Mouse (Mus musculus) liver, embryonic 13.5 days (tissue): ENCODE measurements around the gene Mettl8. TPM values are rescaled to one million over a fixed set of nuclear protein-coding genes. Genes with fewer than 3 reads are reported as not detected.

ENCODE experiments used
- ATAC-seq: fragments of 200-750 bp; cut with Nextera tagmentation; 2 replicates; pipeline ENCODE4 v1.8.0; 2017; ENCODE audit warnings: low read depth, mild to moderate bottlenecking, moderate number of reproducible peaks, moderate library complexity
- DNase-seq: peaks from one replicate; pipeline ENCODE4 v3.0.0; 2022
- H3K27ac ChIP-seq: fragments of 300-500 bp; sonication (generic); 2 replicates; pipeline ENCODE4 v1.5.1; 2015; ENCODE audit warnings: moderate library complexity, mild to moderate bottlenecking, inconsistent platforms
- H3K27me3 ChIP-seq: fragments of 300-500 bp; sonication (generic); 2 replicates; pipeline ENCODE4 v1.6.1; 2015; ENCODE audit warnings: mild to moderate bottlenecking, inconsistent platforms
- H3K36me3 ChIP-seq: fragments of 300-500 bp; sonication (generic); 2 replicates; pipeline ENCODE4 v1.6.1; 2015; ENCODE audit warnings: mild to moderate bottlenecking, inconsistent platforms
- H3K4me1 ChIP-seq: fragments of 300-500 bp; sonication (generic); replicated peaks from 2 replicates; pipeline ENCODE4 v1.6.1; 2015; ENCODE audit warnings: inconsistent platforms
- H3K4me2 ChIP-seq: fragments of 300-500 bp; sonication (generic); 2 replicates; pipeline ENCODE4 v1.6.1; 2015; ENCODE audit warnings: inconsistent platforms, mild to moderate bottlenecking, moderate library complexity
- H3K4me3 ChIP-seq: fragments of 300-500 bp; sonication (generic); replicated peaks from 2 replicates; pipeline ENCODE4 v1.5.1; 2015; ENCODE audit warnings: mild to moderate bottlenecking, inconsistent platforms
- H3K9ac ChIP-seq: fragments of 300-500 bp; sonication (generic); 2 replicates; pipeline ENCODE4 v1.6.1; 2015; ENCODE audit warnings: mild to moderate bottlenecking, inconsistent platforms
- H3K9me3 ChIP-seq: fragments of 300-500 bp; sonication (generic); replicated peaks from 2 replicates; pipeline ENCODE4 v1.6.1; 2016; ENCODE audit warnings: inconsistent platforms
- WGBS: fragments of 180-500 bp; shearing (Covaris S2); methylation state at CpG from one replicate; pipeline ENCODE4 v1.1.7; 2015; ENCODE audit not compliant: insufficient replicate concordance; 5-methylcytosine and 5-hydroxymethylcytosine counted together
- polyA plus RNA-seq: library from polyadenylated mRNA; unstranded; fragments of >200 nt; fragmentation: Nextera tagmentation; extraction: Ambion mirVana; gene quantifications from 2 replicates; pipeline ENCODE4 v1.2.1, GENCODE M21; 2015

The Mettl8 gene
- polyA plus RNA-seq, 1 experiment from 2014 or later: 10.0 TPM

DNA sequence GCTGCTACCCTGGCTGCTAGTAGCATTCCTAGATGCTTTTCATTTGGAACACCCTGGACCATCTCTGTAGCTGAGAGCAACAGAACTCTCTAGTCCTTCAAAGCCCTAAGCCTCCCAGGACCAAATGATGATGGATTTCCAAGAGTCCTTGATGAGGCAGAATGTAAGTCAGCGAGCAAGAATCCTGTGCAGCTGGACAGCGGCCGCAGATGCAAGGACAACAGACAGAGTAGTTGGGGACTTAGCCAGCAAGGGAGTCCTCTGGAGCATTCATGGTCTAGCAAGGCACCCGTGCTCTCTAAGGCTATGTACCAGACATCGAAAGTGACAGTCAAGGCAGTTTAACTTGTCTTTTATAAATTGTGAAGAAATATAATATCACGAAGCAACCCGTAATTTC, 41.9 kb downstream of the Mettl8 start:
- Histone ChIP-seq H3K27me3 (no peaks in the 10 kb centered on the region), H3K36me3 (peaks cover 11% of the 10 kb centered on the region; the same call in 1 of the 2 replicates), H3K9me3 (no peaks in the 10 kb centered on the region), H3K4me1 (no peaks in the 10 kb centered on the region), H3K9ac (no peak overlapping the region), H3K27ac (no peak overlapping the region), H3K4me2 (no peak overlapping the region), H3K4me3 (no peak overlapping the region)
- WGBS: 85% methylated on average over 7 of the region's 7 CpGs
- DNase-seq (no peak), ATAC-seq (no peak)

- no peak overlapping the region for H3K27ac ChIP-seq
- 71% methylated on average over 1 of the region's 1 CpGs for WGBS
- H3K36me3 ChIP-seq: peaks cover 5% of the 10 kb centered on the region; the same call in 1 of the 2 replicates
- ATAC-seq: no peak
- no peak overlapping the region for H3K4me2 ChIP-seq
- H3K9me3 ChIP-seq: no peaks in the 10 kb centered on the region
- no peaks in the 10 kb centered on the region for H3K4me1 ChIP-seq
- H3K27me3 ChIP-seq: no peaks in the 10 kb centered on the region
- no peak overlapping the region for H3K4me3 ChIP-seq
- no peak for DNase-seq
- H3K9ac ChIP-seq: no peak overlapping the region
Observed at GRCm38 (mm10) chr2:71011816-71012215, 43.6 kb downstream of the Mettl8 start.

DNA sequence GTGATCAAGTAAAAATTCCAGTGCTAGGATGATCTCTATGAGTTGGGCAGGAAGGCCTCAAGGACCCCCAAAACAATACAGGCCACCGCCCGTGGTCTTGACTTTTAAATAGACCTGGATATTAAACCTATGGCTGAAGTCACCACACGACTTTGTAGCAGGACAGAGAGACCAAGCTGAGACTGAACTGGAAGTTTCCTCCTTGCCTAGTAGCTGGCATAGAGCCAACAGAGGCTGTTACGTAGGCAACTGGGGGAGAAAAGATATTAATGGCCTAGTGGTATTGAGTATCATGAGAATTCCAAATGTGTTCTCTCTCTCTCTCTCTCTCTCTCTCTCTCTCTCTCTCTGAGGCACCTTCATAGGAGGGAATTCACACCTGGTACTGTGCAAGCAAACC, 51.0 kb downstream of the Mettl8 start:
- Histone ChIP-seq H3K27ac (no peak overlapping the region), H3K4me1 (0 out of 2 replicates have a peak, but pooled peaks cover 4% of the 10 kb centered on the region), H3K36me3 (0 out of 2 replicates have a peak, but pooled peaks cover 2% of the 10 kb centered on the region), H3K4me3 (no peak overlapping the region), H3K27me3 (no peaks in the 10 kb centered on the region), H3K9ac (no peak overlapping the region), H3K4me2 (no peak overlapping the region), H3K9me3 (no peaks in the 10 kb centered on the region)
- DNase-seq (no peak), ATAC-seq (no peak)
- WGBS: 72% methylated on average over 4 of the region's 4 CpGs

DNA sequence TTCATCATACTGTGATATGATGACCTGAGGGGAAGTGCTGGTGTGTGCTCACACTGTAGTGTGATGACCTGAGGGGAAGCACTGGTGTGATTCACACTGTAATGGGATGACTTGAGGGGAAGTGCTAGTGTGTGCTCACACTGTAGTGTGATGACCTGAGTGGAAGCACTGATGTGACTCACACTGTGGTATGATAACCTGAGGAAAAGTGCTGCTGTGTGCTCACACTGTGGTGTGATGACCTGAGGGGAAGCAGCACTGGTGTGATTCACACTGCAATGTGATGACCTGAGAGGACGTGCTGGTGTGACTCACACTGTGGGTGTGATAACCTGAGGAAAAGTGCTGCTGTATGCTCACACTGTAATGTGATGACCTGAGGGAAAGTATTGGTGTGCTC, 52.9 kb downstream of the Mettl8 start:
- Histone ChIP-seq H3K9ac (no peak overlapping the region), H3K4me2 (no peak overlapping the region), H3K27ac (no peak overlapping the region), H3K27me3 (no peaks in the 10 kb centered on the region), H3K4me1 (peaks cover 15% of the 10 kb centered on the region), H3K9me3 (no peaks in the 10 kb centered on the region), H3K36me3 (no peaks in the 10 kb centered on the region), H3K4me3 (no peak overlapping the region)
- 74% methylated on average over 1 of the region's 1 CpGs for WGBS
- no peak for ATAC-seq
- DNase-seq: no peak

- Histone ChIP-seq H3K9me3 (no peaks in the 10 kb centered on the region), H3K27me3 (no peaks in the 10 kb centered on the region), H3K4me3 (no peak overlapping the region), H3K4me2 (no peak overlapping the region), H3K9ac (no peak overlapping the region; the same call in 1 of the 2 replicates), H3K36me3 (no peaks in the 10 kb centered on the region), H3K27ac (no peak overlapping the region), H3K4me1 (peaks cover 38% of the 10 kb centered on the region)
- ATAC-seq (peak; percentile 86), DNase-seq (peak; percentile 15)
- 27% methylated on average over 2 of the region's 2 CpGs for WGBS
Observed at GRCm38 (mm10) chr2:70998771-70999170, 56.6 kb downstream of the Mettl8 start.

DNA sequence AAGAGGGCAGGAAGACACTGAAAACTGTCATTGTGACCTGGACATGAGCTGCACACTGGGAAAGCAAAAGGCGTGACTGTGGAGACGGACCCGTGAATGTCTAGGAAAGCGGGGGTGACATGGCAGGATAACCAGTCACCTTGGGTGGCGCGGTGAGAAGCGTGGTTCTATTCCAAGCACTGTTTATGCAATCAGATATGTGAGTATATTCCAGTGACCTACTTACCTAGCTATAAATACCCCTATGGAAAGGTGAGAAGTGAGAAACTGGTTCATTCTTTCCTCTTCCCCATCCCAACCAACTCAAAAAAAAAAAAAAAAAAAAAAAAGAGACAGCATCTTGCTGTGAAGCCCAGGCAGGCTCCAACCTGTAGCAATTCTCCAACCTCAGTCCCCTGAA, 58.9 kb downstream of the Mettl8 start:
- no peak for ATAC-seq
- H3K27ac ChIP-seq: peak overlapping the region; percentile 35

GRCm38 (mm10) chr2:70995900-70996299, 59.5 kb downstream of the Mettl8 start:
- Histone ChIP-seq H3K27ac (peak overlapping the region; percentile 35), H3K4me2 (peak overlapping the region; percentile 39), H3K9ac (no peak overlapping the region), H3K27me3 (0 out of 2 replicates have a peak, but pooled peaks cover 3% of the 10 kb centered on the region), H3K9me3 (no peaks in the 10 kb centered on the region), H3K4me3 (no peak overlapping the region), H3K4me1 (peaks cover 50% of the 10 kb centered on the region), H3K36me3 (no peaks in the 10 kb centered on the region)
- WGBS: 49% methylated on average over 4 of the region's 4 CpGs
- ATAC-seq (peak; percentile 75), DNase-seq (peak; percentile 46)

More for the DNA sequence above, 58.9 kb downstream of the Mettl8 start:
- WGBS: 85% methylated on average over 7 of the region's 7 CpGs
- Histone ChIP-seq H3K27me3 (no peaks in the 10 kb centered on the region), H3K36me3 (no peaks in the 10 kb centered on the region), H3K4me2 (peak overlapping the region; percentile 39; the same call in 1 of the 2 replicates), H3K9me3 (no peaks in the 10 kb centered on the region), H3K9ac (no peak overlapping the region), H3K4me1 (peaks cover 50% of the 10 kb centered on the region), H3K4me3 (no peak overlapping the region)
- no peak for DNase-seq

DNA sequence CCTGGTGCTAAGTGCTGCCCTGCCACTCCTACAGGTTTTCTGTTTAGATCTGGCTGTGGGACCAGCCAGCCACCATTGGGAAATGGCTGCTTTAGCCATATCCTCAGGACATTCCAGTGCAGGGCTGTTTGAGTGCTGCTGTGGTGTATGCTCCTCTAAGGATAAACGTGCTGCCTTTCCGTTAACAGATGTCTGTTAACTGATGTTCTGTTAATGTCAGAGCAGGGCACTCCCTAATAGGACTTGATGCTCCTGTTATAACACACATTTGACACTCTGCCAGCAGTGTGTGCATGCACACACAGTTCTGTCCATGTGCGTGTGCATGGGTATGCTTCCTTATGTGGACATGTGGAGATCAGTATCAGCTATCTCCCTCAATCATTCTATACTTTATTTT, 61.6 kb downstream of the Mettl8 start:
- ATAC-seq (peak; percentile 48; the same call in 1 of the 2 replicates), DNase-seq (no peak)
- peaks cover 57% of the 10 kb centered on the region for H3K4me1 ChIP-seq
- 0 out of 2 replicates have a peak, but pooled peaks cover 3% of the 10 kb centered on the region for H3K27me3 ChIP-seq
- WGBS: 54% methylated on average over 3 of the region's 3 CpGs
- H3K36me3 ChIP-seq: no peaks in the 10 kb centered on the region
- H3K9me3 ChIP-seq: no peaks in the 10 kb centered on the region
- H3K9ac ChIP-seq: no peak overlapping the region
- H3K27ac ChIP-seq: peak overlapping the region; percentile 39; the same call in 1 of the 2 replicates
- no peak overlapping the region for H3K4me3 ChIP-seq
- H3K4me2 ChIP-seq: no peak overlapping the region

- Histone ChIP-seq H3K27me3 (0 out of 2 replicates have a peak, but pooled peaks cover 3% of the 10 kb centered on the region), H3K4me1 (peaks cover 51% of the 10 kb centered on the region), H3K4me3 (no peak overlapping the region), H3K27ac (no peak overlapping the region), H3K9ac (no peak overlapping the region), H3K9me3 (no peaks in the 10 kb centered on the region), H3K4me2 (no peak overlapping the region), H3K36me3 (no peaks in the 10 kb centered on the region)
- WGBS: 88% methylated on average over 2 of the region's 2 CpGs
- DNase-seq: no peak
- peak; percentile 38; the same call in 1 of the 2 replicates for ATAC-seq
Observed at GRCm38 (mm10) chr2:70992715-70993114, 62.7 kb downstream of the Mettl8 start.

GRCm38 (mm10) chr2:70990196-70990595, 65.2 kb downstream of the Mettl8 start:
- 0 out of 2 replicates have a peak, but pooled peaks cover 3% of the 10 kb centered on the region for H3K27me3 ChIP-seq
- no peaks in the 10 kb centered on the region for H3K36me3 ChIP-seq
- no peak overlapping the region for H3K9ac ChIP-seq
- WGBS: 31% methylated on average over 4 of the region's 4 CpGs
- DNase-seq (no peak), ATAC-seq (no peak)
- H3K9me3 ChIP-seq: no peaks in the 10 kb centered on the region
- no peak overlapping the region for H3K4me3 ChIP-seq
- no peak overlapping the region for H3K27ac ChIP-seq
- peaks cover 38% of the 10 kb centered on the region for H3K4me1 ChIP-seq
- no peak overlapping the region for H3K4me2 ChIP-seq

- 26% methylated on average over 17 of the region's 17 CpGs for WGBS
- ATAC-seq: no peak
- H3K27ac ChIP-seq: no peak overlapping the region
Observed at GRCm38 (mm10) chr2:70989201-70990191, 65.9 kb downstream of the Mettl8 start.

More at GRCm38 (mm10) chr2:70989201-70990191, 65.9 kb downstream of the Mettl8 start:
- Histone ChIP-seq H3K9me3 (no peaks in the 10 kb centered on the region), H3K4me2 (peak overlapping the region; percentile 17; the same call in 1 of the 2 replicates), H3K4me3 (no peak overlapping the region), H3K9ac (no peak overlapping the region), H3K4me1 (peaks cover 34% of the 10 kb centered on the region), H3K36me3 (no peaks in the 10 kb centered on the region), H3K27me3 (0 out of 2 replicates have a peak, but pooled peaks cover 3% of the 10 kb centered on the region)
- no peak for DNase-seq
